9 mouse cellular contexts compared by ENCODE assay signal in the genomic region with DNA sequence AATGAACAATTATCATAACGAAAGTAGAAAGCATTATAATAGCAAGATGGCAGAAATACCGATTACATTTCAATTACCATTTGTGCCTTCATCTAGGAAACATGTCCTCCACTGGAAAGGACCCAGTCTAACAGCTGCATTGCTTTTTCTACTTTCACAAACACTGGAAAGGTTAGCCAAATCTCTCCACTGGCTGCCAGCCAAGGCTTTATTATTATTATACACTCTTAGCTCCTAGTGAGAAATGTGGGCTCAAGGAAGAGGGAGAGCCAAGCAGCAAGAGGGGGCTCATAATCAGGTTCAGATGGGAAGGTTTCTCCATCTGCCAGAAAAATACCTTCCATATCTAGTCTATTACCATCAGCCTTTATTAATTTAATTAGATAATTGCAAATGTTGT. TPM values are rescaled to one million over a fixed set of nuclear protein-coding genes. Genes with fewer than 3 reads are reported as not detected.
A peak's percentile ranks its signal among the peaks of the same experiment; 100 is the strongest.
DNase-seq lines count a peak whose midpoint lies in the region; ATAC-seq lines count a peak whose summit lies in the region.
"Had no signal": no experiment of that assay in that cellular context is flagged by ENCODE, and none has a peak within 500 bp of the region (broad histone marks: within the 10 kb centered on the region; RNA-seq: fewer than 3 reads in every experiment).

No protein-coding gene starts in this region.

- peak; percentile 57 for DNase-seq in adrenal gland, adult 2 months
- no peak for DNase-seq in adrenal gland, adult 8-10 months
- DNase-seq in left cerebral cortex, postnatal 4 days: peak; percentile 49
- DNase-seq in left cerebral cortex, adult 11 months (ENCODE audit: low spot score): no peak
- peak; percentile 77 for DNase-seq in heart, postnatal 36 days
- DNase-seq in ovary, adult 18-20 months (ENCODE audit: low spot score): peak; percentile 62
- no peak for DNase-seq in T-cell, adult 2 months (ENCODE audit: low spot score)

- no peak overlapping the region for H3K4me3 ChIP-seq in hindbrain, embryonic 12.5 days
- H3K4me3 ChIP-seq: midbrain, embryonic 12.5 days had no signal

- H3K9ac ChIP-seq in hindbrain, embryonic 12.5 days: no peak overlapping the region
- H3K9ac ChIP-seq: midbrain, embryonic 12.5 days had no signal

- no peaks in the 10 kb centered on the region for H3K9me3 ChIP-seq in hindbrain, embryonic 12.5 days (replicated peaks)
- H3K9me3 ChIP-seq: midbrain, embryonic 12.5 days had no signal

- H3K36me3 ChIP-seq in hindbrain, embryonic 12.5 days: no peaks in the 10 kb centered on the region
- H3K36me3 ChIP-seq: midbrain, embryonic 12.5 days had no signal

- no peak overlapping the region for H3K4me2 ChIP-seq in hindbrain, embryonic 12.5 days (replicated peaks)
- H3K4me2 ChIP-seq: midbrain, embryonic 12.5 days had no signal

- H3K27me3 ChIP-seq in hindbrain, embryonic 12.5 days: no peaks in the 10 kb centered on the region
- H3K27me3 ChIP-seq: midbrain, embryonic 12.5 days had no signal

- H3K4me1 ChIP-seq in hindbrain, embryonic 12.5 days: no peaks in the 10 kb centered on the region
- H3K4me1 ChIP-seq: midbrain, embryonic 12.5 days had no signal

- WGBS in hindbrain, embryonic 12.5 days: 75% methylated on average over 2 of the region's 2 CpGs

- ATAC-seq in hindbrain, embryonic 12.5 days (ENCODE audit: low FRiP score): no peak

- no peak overlapping the region for H3K27ac ChIP-seq in hindbrain, embryonic 12.5 days
- H3K27ac ChIP-seq: midbrain, embryonic 12.5 days had no signal

- intact Hi-C loops in left cerebral cortex, postnatal 4 days (cut with DNase I): no loop called here
- intact Hi-C loops in heart, postnatal 36 days (cut with DNase I): loop anchor here (5.0 kb wide), 1 partner anchor 35 kb away; a partner anchor contains a TSS

RNA-seq across cellular contexts. Expression of a gene that starts 35.9 kb away (rescaled TPM):
- 100 to 1,000 TPM; 249 to 315 TPM for total RNA-seq in adrenal gland, adult 2 months (2021)
- 40.5 and 53.8 TPM in 2 replicates for polyA plus RNA-seq in adrenal gland, adult 2 months (2012; rRNA removed)
- 100 to 1,000 TPM; 290 to 336 (median 317) TPM for total RNA-seq in adrenal gland, adult 8-10 months (2022)
- total RNA-seq in left cerebral cortex, postnatal 4 days (2021): 100 to 1,000 TPM; 589 to 608 TPM
- 100 to 1,000 TPM; 527 to 592 TPM for total RNA-seq in heart, postnatal 36 days (2021)
- 120 and 122 TPM in 2 replicates for polyA plus RNA-seq in hindbrain, embryonic 12.5 days (2016; fragmentation: Nextera tagmentation; extraction: Ambion mirVana)

Comparison
In these comparisons a context has a peak if more than half of its experiments do, and no peak if none do; other contexts are left out.
1. DNase-seq: peak in adrenal gland, adult 2 months (single experiment), left cerebral cortex, postnatal 4 days (single experiment), heart, postnatal 36 days (2 of 2) and ovary, adult 18-20 months (single experiment); none in adrenal gland, adult 8-10 months (single experiment), left cerebral cortex, adult 11 months (single experiment) and T-cell, adult 2 months (single experiment).